Mouse (Mus musculus) frontal cortex, adult (tissue): Measurements from ENCODE around the gene Efcab1.
"Not testable (repeated sequence)": the region's sequence is repeated elsewhere in the genome, so short reads cannot be mapped to it uniquely, and the experiment has no call there.

ENCODE experiments used
- ATAC-seq: cut with Nextera tagmentation; 2 replicates; pipeline ENCODE4 v1.9.2; 2017; ENCODE audit warnings: mild to moderate bottlenecking, moderate library complexity, mixed read lengths; ENCODE audit not compliant: low TSS enrichment

The Efcab1 gene

GRCm38 (mm10) chr16:14906393-14907100 is at the start of gene Efcab1:
Gene Efcab1 (plus strand): TSS chr16:14906606.
- ATAC-seq, result peak; percentile 78

GRCm38 (mm10) chr16:14859443-14859842 is 47.0 kb upstream of the Efcab1 start:
- ATAC-seq, result no peak

DNA sequence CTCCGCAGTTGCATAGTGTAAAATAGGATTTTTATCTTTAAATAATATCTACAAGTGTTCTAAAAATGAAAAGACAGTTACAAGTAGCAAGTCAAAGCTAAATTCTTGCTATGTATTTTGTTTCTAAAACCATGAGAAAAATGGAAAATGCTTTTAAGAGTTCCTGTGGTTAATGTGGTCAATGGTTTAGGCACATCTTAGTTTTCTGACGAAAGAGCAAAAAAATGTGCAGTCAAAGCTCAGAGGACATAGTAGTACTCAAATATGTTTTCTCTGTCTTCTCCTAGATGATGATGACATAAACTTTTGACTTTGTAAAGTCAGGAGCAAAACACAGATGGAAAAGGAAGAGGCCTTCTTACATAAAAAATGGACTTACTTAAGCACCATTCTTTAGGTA is 21.5 kb upstream of the Efcab1 start:
- no peak for ATAC-seq

- ATAC-seq, result no peak
Observed at GRCm38 (mm10) chr16:14885372-14885771, 21.0 kb upstream of the Efcab1 start.

- no peak for ATAC-seq
Observed at GRCm38 (mm10) chr16:14892492-14892891, 13.9 kb upstream of the Efcab1 start.

- ATAC-seq, result no peak
Observed at GRCm38 (mm10) chr16:14893864-14894263, 12.5 kb upstream of the Efcab1 start.

GRCm38 (mm10) chr16:14894713-14895112 is 11.7 kb upstream of the Efcab1 start:
- ATAC-seq, result no peak

DNA sequence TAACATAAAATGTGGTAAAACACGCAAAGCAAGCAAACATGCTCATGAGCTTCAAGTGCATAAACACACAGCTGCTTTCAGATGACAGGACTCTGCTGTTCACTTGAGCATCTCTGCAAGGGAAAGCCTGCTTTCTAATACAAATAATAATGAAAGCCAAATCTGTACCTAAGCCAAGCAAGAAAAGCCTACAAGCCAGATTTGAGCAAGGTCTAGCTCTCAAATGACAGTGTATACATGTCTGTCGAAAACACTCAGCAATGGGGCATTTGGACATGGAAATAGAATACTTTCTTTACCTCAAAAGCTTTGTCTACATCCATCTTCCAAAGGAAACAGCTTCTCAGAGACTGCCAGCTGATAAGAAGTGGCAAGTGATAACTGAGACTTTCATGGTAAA is 10.9 kb upstream of the Efcab1 start:
- ATAC-seq, result no peak

- ATAC-seq, result not testable (repeated sequence)
Observed at GRCm38 (mm10) chr16:14930711-14931110, 24.3 kb downstream of the Efcab1 start.

DNA sequence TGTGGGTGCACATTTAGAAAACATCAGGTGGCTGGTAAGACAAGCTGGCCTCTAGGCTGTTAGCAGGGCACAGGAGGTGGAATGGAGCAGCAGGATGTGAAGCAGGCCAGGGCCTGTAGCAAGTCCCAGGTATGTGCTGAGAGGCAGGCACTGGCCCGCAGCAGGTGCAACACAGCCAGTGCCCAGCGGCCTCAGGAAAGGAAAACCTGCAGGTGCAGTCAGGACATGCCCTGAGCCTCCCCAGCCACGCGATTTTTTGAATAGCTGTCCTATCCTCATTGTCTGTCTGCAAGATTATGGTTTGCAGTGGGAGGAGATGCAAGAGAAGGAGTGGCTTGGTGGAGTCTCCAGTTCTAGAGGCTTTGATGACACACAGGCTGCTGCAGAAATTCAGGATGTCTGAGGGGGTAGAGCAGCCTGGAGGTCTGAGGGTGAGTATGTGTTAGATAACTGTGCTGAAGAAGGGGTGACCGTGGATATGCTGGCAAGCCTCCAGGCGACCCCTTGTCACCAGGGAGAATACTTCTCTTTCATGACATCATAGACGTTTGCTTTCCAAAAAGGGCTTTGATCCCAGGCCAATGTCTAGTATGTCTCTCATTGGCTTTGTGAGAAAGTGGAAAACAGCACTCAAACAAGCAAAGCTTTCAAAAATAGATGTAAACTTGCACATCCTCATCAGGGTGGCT is 30.2 kb downstream of the Efcab1 start:
- ATAC-seq, result not testable (repeated sequence)

- no peak for ATAC-seq
Observed at GRCm38 (mm10) chr16:14939552-14939951, 33.1 kb downstream of the Efcab1 start.

GRCm38 (mm10) chr16:14939994-14940715 is 33.7 kb downstream of the Efcab1 start:
- no peak for ATAC-seq

DNA sequence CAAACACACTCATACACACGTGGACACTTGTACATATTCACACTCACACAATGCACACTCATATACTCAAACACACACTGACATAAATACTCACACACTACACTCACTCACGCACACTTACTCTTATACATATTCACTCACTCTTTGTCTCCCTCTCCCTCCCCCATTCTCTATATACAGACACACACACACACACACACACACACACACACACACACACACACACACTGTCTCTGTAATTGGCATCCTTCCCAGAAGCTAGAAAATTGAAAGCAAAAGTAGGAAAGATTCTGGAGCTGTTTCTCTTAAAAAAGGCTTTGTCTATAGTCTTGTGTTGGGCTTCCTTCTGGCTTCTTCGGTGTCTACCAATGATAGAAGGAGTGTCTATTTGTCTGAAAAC is 34.5 kb downstream of the Efcab1 start:
- peak; percentile 72 for ATAC-seq

GRCm38 (mm10) chr16:14943530-14943929 is 37.1 kb downstream of the Efcab1 start:
- ATAC-seq, result no peak

GRCm38 (mm10) chr16:14947561-14947960 is 41.2 kb downstream of the Efcab1 start:
- ATAC-seq, result not testable (repeated sequence)

DNA sequence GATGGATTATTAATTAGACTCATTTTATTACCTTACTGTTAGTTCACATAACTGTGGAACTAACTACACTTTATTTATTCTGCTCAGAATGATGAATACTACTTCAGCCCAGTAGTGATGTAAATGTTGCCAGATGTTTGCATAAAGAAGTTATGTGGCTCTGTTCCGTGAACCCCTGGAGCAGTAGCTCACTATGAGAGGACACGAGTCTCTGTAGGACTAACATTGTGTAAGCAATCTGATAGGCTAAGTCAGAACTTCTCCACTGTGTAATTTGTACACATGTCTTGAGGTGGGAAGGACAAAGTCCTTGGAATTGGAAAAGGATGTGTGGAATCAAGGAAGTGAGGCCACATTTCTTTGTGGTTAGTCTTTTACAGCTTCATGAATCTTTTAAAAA is 45.5 kb downstream of the Efcab1 start:
- no peak for ATAC-seq

DNA sequence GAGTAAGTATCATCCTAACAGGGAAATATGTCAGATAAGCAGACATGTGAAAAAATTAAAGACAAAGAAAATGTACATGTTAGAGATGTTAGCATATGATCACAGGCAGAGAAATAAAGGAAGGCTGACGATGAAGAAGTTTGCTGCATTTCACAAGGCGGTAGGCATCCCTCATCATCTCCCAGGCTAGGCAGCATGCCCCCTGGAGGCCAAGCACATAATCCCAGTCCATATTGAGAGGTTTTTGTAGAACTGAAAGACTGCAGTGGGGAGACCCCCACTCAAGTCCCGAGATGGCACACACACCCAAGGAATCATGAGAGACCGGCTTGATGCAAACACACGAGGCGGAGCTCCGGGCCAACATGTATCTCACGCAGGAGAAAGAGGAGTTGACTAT is 53.3 kb downstream of the Efcab1 start:
- no peak for ATAC-seq

- no peak for ATAC-seq
Observed at GRCm38 (mm10) chr16:14973696-14974095, 67.3 kb downstream of the Efcab1 start.

DNA sequence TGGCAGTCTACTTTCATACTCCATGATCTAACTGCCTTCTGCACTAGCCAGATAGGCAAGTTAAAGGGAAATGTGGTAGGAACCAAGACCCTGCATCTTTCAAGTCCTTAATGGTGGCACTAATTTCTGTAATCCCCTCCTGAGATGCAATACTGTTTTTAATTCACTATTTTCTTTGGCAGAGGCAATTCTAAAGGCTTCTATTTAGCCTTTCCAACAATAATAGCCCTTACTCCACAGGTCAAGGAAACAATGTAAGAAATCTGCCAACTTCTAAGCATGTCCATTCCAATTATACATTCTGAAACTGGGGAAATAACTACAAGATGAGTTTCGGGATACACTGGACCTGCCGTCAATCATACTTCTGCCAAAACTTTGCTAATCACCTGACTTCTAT is 72.8 kb downstream of the Efcab1 start:
- no peak for ATAC-seq

DNA sequence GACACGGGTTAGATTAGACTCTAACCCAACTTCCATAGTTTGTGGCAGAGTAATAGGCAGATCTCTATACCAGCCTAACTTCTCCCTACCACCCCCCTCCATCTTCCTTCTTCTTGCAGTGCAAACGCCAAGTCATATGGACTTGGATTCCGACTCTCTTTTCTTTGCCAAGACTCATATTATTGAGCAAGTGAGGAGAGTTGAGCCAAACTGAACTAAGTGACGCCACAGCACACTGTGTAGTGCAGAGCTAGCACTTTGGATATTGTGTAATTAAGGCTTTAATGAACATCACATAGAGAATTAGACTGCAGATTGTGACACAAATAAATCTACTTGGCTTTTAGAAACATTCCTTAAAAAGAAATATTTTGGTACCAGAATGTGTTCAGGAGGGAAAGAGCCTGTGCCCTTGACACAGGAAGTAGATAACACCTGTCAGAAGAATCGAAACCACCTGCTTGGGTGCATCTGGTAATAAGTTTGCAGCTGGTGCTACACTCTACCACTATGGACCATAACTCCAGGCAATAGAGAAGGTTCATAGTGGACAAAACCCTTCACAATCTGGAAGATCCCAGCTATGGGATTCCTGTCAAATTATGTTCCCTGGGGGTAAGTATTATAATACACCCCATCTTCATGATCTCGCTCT is 83.3 kb downstream of the Efcab1 start:
- no peak for ATAC-seq

DNA sequence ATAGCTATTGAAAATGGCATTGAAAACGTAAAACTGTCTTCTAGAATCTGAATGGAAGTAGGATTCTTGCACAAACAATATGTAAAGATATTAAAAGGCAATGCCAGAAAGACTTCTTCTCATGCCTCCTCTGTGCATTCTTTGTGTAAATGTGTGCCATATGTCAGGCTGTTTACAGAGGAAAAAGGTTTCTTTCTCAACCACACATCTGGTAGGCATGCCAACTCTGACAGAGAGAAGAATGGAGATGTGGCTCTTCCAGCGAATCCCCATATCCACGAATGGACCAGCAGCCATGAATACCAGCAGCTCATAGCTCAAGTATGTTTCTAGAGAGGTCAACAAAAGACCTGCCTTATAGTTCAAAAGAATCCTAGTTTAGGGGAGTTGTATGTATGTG is 84.6 kb downstream of the Efcab1 start:
- ATAC-seq, result no peak

DNA sequence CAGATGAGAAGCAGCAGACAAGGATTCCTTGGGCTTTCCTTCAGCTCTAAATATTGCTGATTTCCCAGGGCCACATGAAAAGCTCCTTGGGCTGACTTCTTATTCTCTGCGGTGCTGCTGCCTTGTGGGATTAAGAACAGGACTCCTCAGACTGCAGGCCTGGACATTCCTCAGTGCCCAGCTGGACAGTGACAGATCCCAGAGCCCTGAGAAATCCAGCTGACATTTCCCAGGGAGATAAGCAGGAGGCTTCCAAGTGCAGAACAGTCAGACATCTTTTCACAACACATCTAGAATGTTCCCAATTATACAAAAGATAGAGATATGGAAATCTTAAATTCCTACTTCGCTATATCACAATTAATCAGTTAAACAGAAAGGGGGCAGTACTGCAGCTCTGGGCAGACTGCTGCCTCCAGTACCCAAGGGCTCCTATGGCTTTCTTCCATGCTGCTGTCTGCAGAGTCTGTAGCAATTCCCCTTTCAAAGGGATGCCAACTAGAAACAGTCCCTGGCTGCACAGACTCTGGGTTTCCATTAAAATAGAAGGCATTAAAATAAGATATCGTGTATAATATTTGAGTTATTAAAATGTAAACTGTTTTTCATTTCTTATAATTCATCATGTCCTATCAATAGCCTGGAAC is 86.2 kb downstream of the Efcab1 start:
- ATAC-seq, result no peak
